Mouse (Mus musculus) adrenal gland, adult 2 months (tissue): ENCODE results near the gene Olfr1180. TPM values are rescaled to one million over a fixed set of nuclear protein-coding genes. Genes with fewer than 3 reads are reported as not detected.
"Not testable (repeated sequence)": the region's sequence is repeated elsewhere in the genome, so short reads cannot be mapped to it uniquely, and the experiment has no call there.

Experiments used
- DNase-seq: peaks from one replicate; pipeline ENCODE4 v3.0.0; 2021
- long read RNA-seq: library from polyadenylated mRNA; stranded (forward); transcript quantifications from one replicate; pipeline ENCODE4 v2.0.0, GENCODE M21; 2021
- polyA plus RNA-seq: library from polyadenylated mRNA; depleted of rRNA; stranded (reverse); fragments of >200 nt; gene quantifications from 2 replicates; pipeline ENCODE4 v1.2.3, GENCODE M21; 2012; rRNA removed
- total RNA-seq, 2 experiments: library from RNA; stranded (reverse); gene quantifications; 2 replicates each; pipeline ENCODE4 v1.2.3; 2021

The Olfr1180 gene
- total RNA-seq (not detected), polyA plus RNA-seq (not detected in 2 replicates)
- long read RNA-seq = 0 reads

DNA sequence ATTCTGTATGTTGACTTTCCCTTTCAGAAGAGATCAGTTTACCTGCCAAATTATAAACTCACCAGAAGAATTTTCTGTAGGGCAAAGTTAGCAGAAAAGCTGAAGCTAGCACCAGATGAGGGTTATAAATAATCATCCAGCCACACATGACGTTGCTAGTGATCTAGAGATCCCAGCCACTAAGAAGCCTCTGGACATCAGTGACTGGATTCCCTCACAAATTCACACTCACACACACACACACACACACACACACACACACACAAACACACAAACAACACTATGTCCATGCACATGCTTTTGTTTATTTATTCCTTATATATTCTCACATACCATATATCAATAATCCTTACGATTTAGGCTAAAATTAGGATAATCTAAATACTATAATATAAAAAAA, at the start of gene Olfr1180:
Gene Olfr1180, minus strand, starts transcription at position 101 of the 400 bp plus-strand sequence.
- DNase-seq = no peak

DNA sequence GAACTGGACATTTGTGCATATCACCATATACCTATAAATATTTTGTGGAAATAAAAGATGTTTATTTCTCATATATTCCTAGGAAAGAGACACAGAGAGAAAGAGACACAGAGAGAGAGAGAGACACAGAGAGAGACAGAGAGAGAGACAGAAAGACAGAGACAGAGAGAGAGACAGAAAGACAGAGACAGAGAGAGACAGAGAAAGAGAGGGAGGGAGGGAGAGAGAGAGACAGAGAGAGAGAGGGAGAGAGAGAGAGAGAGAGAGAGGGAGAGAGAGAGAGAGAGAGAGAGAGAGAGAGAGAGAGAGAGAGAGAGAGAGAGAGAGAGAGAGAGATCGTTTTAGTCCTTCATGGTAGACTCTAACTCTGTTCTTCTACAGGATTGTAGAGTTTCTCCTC, 35.6 kb upstream of the Olfr1180 start, which contains the start of gene Olfr1183:
Gene Olfr1183, plus strand, starts transcription at position 301 of the 400 bp plus-strand sequence.
- not testable (repeated sequence) for DNase-seq

DNA sequence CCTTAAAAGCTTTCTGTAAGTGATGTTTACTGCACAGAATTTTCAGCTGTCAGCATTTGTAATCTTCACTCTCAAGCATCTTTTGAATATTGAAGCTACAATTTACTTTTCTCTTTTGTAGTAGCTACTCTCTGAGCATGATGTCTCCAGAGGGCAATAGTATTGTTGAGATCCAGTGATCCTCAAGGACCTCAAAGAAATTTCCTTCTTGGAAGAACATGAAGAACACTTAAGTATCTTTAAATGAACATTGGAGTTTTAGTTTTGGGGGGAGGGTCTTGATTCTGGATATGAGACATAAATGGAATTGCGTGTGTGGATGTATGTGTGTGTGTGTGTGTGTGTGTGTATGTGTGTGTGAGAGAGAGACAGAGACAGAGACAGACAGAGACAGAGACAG, 30.1 kb upstream of the Olfr1180 start, which contains the start of gene Gm13757:
Gene Gm13757, minus strand, starts transcription at position 101 of the 400 bp plus-strand sequence.
- no peak for DNase-seq

DNA sequence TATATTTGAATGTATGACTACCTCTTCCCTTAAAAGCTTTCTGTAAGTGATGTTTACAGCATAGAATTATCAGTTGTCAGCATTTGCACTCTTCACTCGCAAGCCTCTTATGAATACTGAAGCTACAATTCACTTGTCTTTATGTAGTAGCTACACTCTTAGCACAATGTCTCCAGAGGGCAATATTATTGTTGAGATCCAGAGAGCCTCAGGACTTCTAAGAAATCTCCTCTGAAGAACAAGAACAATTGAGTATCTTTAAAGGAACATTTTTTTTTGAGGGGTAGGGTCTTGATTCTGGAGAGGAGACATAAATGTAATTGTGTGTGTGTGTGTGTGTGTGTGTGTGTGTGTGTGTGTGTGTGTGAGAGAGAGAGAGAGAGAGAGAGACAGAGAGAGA, 7.1 kb upstream of the Olfr1180 start, which contains the start of gene Olfr1181:
Gene Olfr1181, minus strand, starts transcription at position 101 of the 400 bp plus-strand sequence.
- no peak for DNase-seq

DNA sequence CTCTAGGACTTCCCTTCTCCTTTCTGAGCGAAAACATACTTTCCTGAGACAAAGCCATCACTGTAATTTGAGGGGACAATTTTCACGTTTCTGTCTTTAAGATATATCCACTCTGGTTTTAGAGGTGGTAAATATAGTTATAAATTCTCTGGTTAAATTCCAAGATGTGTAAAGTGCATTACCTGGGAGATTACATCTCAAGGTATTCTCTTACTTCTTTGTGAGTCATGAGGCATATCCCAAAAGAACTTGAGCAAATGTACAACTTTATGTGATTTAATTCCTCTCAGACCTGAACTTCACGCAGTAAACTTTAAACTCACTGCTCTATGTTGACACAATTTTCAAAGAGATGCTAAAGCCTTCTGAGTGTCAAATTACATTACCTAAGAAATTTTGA, 12.6 kb downstream of the Olfr1180 start, which contains the start of gene Olfr1179:
Gene Olfr1179, minus strand, starts transcription at position 101 of the 400 bp plus-strand sequence.
- DNase-seq = no peak

DNA sequence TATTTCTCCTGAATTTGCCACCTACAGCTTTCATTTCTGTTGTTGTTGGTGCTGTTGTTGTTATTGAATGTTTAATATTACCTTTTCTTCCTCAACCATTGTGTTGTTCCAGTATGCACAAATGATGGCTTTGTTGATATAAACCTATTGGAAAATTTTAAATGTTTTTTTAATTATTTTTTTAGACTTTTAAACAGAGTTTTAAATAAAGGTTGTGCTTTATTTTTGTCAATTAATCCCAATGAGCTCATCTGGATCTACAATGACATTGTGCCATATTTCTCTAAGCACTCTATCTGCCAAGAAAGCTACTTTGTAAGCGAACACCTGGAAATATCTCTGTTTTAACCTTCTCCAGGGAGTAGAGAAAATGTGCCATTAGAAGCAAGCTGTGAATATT, 32.2 kb downstream of the Olfr1180 start, which contains the start of gene Olfr1178:
Gene Olfr1178, plus strand, starts transcription at position 301 of the 400 bp plus-strand sequence.
- no peak for DNase-seq

Other genes with a start within 250 kb of the Olfr1180 start
- not detected for gene Olfr1168, start 237.3 kb downstream of the Olfr1180 start, total RNA-seq
- not detected in 2 replicates for gene Olfr1168, start 237.3 kb downstream of the Olfr1180 start, polyA plus RNA-seq
- gene Olfr1170, start 190.8 kb downstream of the Olfr1180 start, total RNA-seq = not detected
- not detected in 2 replicates for gene Olfr1170, start 190.8 kb downstream of the Olfr1180 start, polyA plus RNA-seq
- gene Olfr1173, start 139.3 kb downstream of the Olfr1180 start, total RNA-seq = not detected
- not detected in 2 replicates for gene Olfr1173, start 139.3 kb downstream of the Olfr1180 start, polyA plus RNA-seq
- gene Olfr1174-ps, start 104.0 kb downstream of the Olfr1180 start, total RNA-seq = not detected
- gene Olfr1174-ps, start 104.0 kb downstream of the Olfr1180 start, polyA plus RNA-seq = not detected in 2 replicates
- gene Olfr1175-ps, start 91.9 kb downstream of the Olfr1180 start, total RNA-seq = not detected
- gene Olfr1175-ps, start 91.9 kb downstream of the Olfr1180 start, polyA plus RNA-seq = not detected in 2 replicates
- gene Olfr1176, start 82.4 kb downstream of the Olfr1180 start, total RNA-seq = not detected
- gene Olfr1176, start 82.4 kb downstream of the Olfr1180 start, polyA plus RNA-seq = not detected in 2 replicates
- gene Olfr1177-ps, start 72.7 kb downstream of the Olfr1180 start, total RNA-seq = not detected
- not detected in 2 replicates for gene Olfr1177-ps, start 72.7 kb downstream of the Olfr1180 start, polyA plus RNA-seq
- not detected for gene Olfr1178, start 32.1 kb downstream of the Olfr1180 start, total RNA-seq
- not detected in 2 replicates for gene Olfr1178, start 32.1 kb downstream of the Olfr1180 start, polyA plus RNA-seq
- gene Olfr1179, start 12.7 kb downstream of the Olfr1180 start, total RNA-seq = not detected
- not detected in 2 replicates for gene Olfr1179, start 12.7 kb downstream of the Olfr1180 start, polyA plus RNA-seq
- gene Olfr1181, start 7.0 kb upstream of the Olfr1180 start, total RNA-seq = not detected
- not detected in 2 replicates for gene Olfr1181, start 7.0 kb upstream of the Olfr1180 start, polyA plus RNA-seq
- not detected for gene Gm13757, start 30.0 kb upstream of the Olfr1180 start, total RNA-seq
- not detected in 2 replicates for gene Gm13757, start 30.0 kb upstream of the Olfr1180 start, polyA plus RNA-seq
- not detected for gene Olfr1183, start 35.7 kb upstream of the Olfr1180 start, total RNA-seq
- not detected in 2 replicates for gene Olfr1183, start 35.7 kb upstream of the Olfr1180 start, polyA plus RNA-seq
- not detected for gene Olfr1184, start 64.4 kb upstream of the Olfr1180 start, total RNA-seq
- not detected in 2 replicates for gene Olfr1184, start 64.4 kb upstream of the Olfr1180 start, polyA plus RNA-seq
- not detected for gene Olfr1185-ps1, start 74.2 kb upstream of the Olfr1180 start, total RNA-seq
- gene Olfr1185-ps1, start 74.2 kb upstream of the Olfr1180 start, polyA plus RNA-seq = not detected in 2 replicates
- gene Olfr1186, start 99.4 kb upstream of the Olfr1180 start, total RNA-seq = not detected
- not detected in 2 replicates for gene Olfr1186, start 99.4 kb upstream of the Olfr1180 start, polyA plus RNA-seq
- not detected for gene Olfr1188, start 137.8 kb upstream of the Olfr1180 start, total RNA-seq
- gene Olfr1188, start 137.8 kb upstream of the Olfr1180 start, polyA plus RNA-seq = not detected in 2 replicates
- not detected for gene Olfr1189, start 167.3 kb upstream of the Olfr1180 start, total RNA-seq
- gene Olfr1189, start 167.3 kb upstream of the Olfr1180 start, polyA plus RNA-seq = not detected in 2 replicates
- under 1 TPM in 1 of 2 experiments, not detected in 1; 0.06 TPM for gene Olfr1191-ps1, start 221.4 kb upstream of the Olfr1180 start, total RNA-seq
- gene Olfr1191-ps1, start 221.4 kb upstream of the Olfr1180 start, polyA plus RNA-seq = not detected in 2 replicates
- not detected for gene Olfr1192-ps1, start 229.4 kb upstream of the Olfr1180 start, total RNA-seq
- gene Olfr1192-ps1, start 229.4 kb upstream of the Olfr1180 start, polyA plus RNA-seq = not detected in 2 replicates